Mouse (Mus musculus): ENCODE results near the gene Rsph6a.
A peak's percentile ranks its signal among the peaks of the same experiment; 100 is the strongest.

The Rsph6a gene

DNA sequence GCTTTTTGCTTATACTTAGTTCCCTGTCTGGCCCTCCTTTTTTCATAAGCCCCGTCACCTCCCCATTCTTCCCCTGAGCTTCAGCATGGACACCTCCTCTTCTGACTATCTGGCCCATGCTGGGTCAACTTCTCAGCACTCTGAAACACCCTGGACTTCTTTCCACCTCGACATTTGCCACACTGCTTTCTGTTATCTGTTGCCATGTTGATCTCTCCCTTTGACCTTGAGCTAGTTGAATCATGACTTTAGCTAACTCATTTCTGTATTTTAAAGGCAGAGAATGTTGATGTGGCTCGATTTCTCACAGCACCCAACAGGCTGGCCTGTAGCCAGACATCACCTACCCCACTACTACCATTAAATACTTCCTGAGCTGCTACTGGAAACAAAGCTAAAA is 52.9 kb downstream of the Rsph6a start:
- DNase-seq, result no peak

- DNase-seq, result no peak
Observed at GRCm38 (mm10) chr7:19109565-19109964, 55.1 kb downstream of the Rsph6a start.

DNA sequence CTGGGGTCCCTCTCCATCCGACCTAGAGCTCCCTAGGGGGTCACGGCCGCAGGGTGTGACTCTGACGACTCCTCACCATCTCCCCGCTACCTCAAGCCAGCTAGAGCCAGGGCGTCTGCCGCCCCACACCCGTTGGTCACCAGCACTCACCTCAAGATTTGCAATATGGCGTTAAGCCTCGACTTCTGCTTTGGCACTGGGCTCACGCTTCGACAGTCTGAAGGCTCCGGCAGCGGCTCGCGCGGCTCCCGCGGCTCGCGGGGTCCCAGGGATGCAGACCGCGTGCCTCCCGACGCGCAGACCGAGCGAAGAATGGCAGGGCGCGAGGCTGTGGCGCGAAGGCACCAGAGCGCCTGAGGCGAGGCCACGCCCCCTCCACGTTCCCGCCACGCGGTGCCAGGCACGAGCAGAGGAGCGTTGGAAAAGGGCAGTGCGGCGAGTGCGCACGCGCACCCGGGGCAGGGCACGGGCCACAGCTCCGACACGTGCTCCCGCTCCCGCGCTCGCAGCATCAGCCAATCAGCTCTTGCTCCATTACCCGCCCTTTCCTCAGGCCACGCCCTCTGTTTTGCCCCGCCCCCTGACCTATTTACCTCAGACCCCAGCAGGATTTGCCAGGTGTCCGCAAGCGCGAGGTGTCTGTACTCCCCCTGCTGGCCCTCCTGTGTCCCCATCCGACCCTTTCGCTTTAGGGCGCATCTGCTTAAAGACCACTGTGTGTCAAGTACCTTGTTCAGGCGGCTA is 63.7 kb downstream of the Rsph6a start, which contains the start of gene Gm4969:
Gene Gm4969, minus strand, starts transcription at position 341 of the 744 bp plus-strand sequence.
- DNase-seq, result peak in 1 of 2 experiments; percentile 61

DNA sequence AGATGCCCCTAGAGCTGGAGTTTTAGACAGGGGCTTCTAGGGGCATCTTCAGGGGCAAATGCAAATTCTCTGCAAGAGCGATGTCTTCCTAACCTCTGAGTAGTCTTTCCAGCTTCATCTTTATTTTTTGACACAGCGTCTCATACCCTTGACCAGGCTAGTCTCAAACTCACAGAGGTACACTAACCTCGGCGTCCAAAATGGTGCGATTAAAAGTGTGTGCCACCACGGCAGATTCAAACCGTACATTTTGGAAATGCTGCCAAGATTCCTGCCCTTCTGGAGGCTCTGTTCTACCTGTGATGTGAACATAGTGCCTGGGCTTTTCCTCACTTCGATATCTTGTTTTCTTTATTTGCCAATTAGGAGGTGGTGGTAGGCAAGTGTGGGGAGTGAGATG is 64.6 kb downstream of the Rsph6a start:
- no peak for DNase-seq

GRCm38 (mm10) chr7:19119631-19120429 is 65.3 kb downstream of the Rsph6a start, which contains the start of gene Fbxo46:
Gene Fbxo46 (plus strand): TSS chr7:19119859.
- peak; percentile 89 to 96 for DNase-seq

- DNase-seq, result no peak
Observed at GRCm38 (mm10) chr7:19121686-19122085, 67.2 kb downstream of the Rsph6a start.

Measured in thymus, adult 18-20 months (tissue).